Mouse (Mus musculus) skeletal muscle tissue, adult 2 months (tissue): ENCODE data around the gene Neu1.
"Not testable (repeated sequence)": the region's sequence is repeated elsewhere in the genome, so short reads cannot be mapped to it uniquely, and the experiment has no call there.

Source experiments
- DNase-seq: peaks from one replicate; pipeline ENCODE4 v3.0.0-alpha.2; 2012; ENCODE audit warnings: low read depth, low spot score

The Neu1 gene

DNA sequence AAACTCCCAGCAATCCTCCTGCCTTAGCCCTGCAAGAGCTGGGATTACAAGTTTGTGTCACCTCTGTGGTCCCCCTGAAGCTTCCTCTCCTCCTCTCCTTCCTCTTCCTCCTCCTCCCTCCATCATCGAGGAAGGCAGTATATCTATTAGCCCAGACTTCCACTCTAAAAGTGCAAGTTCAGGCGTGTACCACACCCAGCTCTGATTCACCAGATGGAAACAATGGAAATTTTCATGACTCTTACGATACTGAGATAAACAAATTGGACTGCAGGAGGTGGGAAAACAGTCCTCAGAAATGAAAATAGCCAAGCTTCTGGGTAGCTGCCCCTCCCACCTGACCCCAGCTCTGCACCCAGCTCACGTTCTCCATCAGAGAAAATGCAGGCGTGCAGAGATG is 34.6 kb downstream of the Neu1 start:
- DNase-seq = no peak

DNA sequence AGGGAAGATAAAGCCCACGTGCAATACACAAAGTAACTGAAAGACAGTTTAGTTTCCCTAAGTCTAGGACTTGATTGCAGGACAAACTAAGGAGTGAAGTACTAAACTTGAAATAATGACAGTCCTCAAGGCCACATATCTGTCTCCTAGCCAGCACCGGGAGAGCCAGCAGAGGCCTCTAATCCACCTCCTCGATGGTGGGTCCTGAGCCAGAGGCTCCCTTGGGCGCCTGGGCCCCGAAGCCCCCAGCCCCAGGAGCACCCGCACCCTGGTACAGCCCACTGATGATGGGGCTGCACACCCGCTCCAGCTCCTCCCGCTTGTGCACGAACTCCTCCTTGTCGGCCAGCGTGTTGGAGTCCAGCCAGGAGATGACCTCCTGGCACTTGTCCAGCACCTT is 38.8 kb downstream of the Neu1 start, which contains the start of gene Gm20481:
Gene Gm20481 (plus strand): TSS at position 91 of the 400 bp plus-strand sequence.
- not testable (repeated sequence) for DNase-seq

DNA sequence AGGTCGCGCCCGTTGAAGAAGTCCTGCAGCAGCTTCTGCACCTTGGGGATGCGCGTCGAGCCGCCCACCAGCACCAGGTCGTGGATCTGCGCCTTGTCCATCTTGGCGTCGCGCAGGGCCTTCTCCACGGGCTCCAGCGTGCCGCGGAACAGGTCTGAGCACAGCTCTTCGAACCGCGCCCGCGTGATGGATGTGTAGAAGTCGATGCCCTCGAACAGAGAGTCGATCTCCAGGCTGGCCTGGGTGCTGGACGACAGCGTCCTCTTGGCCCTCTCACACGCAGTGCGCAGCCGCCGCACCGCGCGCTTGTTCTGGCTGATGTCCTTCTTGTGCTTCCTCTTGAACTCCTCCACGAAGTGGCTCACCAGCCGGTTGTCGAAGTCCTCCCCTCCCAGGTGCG is 39.8 kb downstream of the Neu1 start:
- DNase-seq = not testable (repeated sequence)

DNA sequence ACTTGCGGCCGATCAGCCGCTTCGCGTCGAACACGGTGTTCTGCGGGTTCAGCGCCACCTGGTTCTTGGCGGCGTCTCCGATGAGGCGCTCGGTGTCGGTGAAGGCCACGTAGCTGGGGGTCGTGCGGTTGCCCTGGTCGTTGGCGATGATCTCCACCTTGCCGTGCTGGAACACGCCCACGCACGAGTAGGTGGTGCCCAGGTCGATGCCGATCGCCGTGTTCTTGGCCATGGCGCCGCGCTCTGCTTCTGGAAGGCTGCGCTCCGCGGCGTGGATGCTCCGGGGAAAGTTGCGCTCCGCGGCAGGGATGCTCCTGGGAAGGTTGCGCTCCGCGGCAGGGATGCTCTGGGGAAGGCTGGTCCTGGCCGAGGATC is 40.6 kb downstream of the Neu1 start:
- DNase-seq = not testable (repeated sequence)

DNA sequence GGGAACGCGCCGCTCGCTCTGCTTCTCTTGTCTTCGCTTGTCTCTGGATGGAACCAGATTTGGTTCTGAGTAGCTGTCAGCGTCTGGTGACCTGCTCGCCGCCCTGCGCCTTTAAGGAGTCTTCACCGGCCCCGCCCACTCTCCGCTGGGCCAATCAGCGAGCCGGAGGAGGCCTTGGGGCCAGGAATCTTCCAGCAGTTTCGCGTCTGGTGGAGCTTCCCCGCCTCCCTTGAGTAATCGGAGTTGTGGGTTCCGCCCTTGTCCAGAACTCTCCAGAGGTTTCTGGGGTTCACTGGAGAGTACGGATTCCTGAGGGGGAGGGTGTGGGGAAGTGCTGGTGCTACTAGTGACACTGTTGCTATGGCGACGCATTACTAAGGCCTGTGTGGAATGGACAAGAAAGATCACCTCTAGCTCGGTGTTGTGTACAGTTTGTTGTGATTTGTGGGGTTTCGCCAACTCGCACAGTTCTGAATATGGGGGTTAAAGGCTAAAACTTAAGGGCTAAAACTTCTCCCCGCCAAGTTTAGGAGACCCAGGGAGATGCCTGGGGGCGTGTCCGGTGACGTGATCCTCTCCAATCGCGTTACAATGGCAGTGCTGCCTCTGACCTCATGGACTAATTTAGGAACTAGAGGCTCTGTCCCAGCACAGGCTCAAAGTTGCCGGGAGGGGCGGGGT is 41.2 kb downstream of the Neu1 start, which contains the start of the genes Hspa1a and Hspa1l:
Gene Hspa1a (minus strand): TSS at position 88 of the 681 bp plus-strand sequence.
Gene Hspa1l (plus strand): TSS at position 635 of the 681 bp plus-strand sequence.
- DNase-seq = peak; percentile 86

DNA sequence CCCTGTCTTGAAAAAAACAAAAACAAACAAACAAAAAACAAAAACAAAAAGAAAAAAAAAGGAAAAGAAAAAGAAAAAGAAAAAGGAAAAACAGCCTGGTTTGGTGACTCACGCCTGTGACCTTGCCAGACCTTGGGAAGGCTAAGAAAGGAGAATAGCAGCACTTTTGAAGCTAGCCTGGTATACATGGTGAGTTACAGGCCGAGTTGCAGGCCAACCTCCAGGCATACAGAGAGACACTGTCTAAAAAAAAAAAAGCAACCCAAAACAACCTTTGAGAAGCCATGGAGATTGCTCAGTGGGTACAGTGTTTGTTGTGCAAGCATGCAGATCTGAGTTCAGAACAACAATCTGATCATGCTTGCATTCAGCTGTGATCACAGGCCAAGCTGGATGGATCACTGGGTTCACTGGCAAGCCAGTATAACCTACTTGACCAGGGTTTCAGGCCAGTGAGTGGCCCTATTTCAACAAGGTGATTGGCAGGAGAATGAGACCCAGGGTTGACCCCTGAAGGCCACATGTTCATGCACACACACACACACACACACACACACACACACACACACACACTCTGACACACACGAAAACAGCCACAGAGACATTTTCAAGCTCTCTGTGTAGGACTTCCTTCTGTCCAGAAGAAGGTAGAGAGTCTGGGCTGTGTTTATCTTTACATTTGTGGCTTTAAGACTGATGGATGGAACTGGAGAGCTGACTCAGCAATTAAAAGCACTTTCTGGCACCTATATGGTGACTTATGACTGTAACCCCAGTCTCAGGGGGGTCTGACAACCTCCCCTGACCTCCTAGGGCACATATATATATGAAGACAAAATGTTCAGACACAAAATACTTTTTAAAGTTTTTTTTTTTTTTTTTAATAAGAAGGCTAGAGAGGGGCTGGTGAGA is 44.8 kb downstream of the Neu1 start:
- no peak for DNase-seq

DNA sequence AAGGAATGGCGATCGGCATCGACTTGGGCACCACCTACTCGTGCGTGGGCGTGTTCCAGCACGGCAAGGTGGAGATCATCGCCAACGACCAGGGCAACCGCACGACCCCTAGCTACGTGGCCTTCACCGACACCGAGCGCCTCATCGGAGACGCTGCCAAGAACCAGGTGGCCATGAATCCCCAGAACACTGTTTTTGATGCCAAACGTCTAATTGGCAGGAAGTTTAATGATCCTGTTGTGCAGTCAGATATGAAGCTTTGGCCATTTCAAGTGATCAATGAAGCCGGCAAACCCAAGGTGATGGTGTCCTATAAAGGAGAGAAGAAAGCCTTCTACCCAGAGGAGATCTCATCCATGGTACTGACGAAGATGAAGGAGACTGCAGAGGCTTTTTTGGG is 45.9 kb downstream of the Neu1 start:
- no peak for DNase-seq

DNA sequence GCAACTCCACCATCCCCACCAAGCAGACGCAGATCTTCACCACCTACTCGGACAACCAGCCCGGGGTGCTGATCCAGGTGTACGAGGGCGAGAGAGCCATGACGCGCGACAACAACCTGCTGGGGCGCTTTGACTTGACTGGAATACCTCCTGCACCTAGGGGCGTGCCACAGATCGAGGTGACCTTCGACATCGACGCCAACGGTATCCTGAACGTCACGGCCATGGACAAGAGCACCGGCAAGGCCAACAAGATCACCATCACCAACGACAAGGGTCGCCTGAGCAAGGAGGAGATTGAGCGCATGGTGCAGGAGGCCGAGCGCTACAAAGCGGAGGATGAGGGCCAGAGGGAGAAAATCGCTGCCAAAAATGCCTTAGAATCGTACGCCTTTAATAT is 47.2 kb downstream of the Neu1 start:
- no peak for DNase-seq

DNA sequence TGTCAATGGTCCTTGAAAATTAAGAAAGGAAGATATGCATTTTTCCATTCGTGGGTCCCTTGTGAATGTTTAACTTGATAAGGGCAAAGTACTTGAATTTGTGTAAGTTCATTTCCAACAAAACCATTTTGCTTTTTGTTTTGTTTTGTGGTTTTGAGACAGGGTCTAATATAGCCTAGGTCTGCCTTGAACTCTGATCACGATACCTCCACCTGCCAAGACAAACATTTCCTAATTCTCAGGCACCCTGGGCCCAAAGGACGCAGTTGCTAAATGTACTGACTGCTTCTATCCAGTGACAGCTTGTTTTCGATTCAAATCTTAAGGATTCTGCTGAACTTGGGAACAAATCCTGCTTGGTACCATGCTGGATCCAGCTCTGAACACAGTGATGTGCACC is 48.6 kb downstream of the Neu1 start:
- DNase-seq = no peak

DNA sequence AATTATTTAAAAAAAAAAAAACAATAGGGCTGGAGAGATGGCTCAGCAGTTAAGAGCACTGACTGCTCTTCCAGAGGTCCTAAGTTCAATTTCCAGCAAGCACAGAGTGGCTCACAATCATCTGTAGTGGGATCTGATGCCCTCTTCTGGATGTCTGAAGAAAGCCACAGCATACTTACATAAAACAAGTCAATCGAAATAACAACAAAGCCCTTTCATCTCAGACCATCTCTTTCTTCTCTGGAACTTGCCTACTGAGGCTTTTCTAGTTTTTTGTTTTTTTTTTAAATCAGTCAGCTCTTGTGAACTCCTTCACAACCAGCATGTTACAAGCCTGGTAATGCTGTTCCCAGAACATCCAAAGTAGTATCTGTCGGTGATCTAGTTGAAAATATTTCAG is 49.6 kb downstream of the Neu1 start:
- peak; percentile 65 for DNase-seq

DNA sequence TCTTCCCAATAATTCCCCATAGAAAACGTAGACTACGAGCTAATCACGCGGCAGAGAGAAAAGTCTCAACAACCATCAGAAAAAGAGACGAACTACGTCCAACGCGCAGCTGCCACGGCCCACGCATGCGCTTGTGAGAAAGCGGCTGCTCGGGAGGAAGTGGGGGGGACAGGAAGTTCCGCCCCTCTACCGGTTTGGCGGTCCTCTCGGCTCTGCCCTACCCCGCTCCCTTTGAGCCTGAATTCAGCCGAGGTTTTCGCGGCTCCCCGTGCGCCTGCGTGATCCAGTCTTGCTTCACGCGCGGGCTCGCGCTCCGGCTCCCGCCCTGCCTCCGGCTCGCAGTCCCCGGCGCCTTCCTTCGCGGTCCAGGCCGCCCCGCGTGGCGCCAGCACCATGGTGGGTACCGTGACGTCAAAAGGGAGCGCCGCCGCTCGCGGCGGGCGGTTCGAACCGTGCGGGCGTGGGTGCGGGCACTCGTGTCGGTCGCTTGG is 50.7 kb downstream of the Neu1 start, which contains the start of gene Lsm2:
Gene Lsm2 (plus strand): TSS at position 173 of the 491 bp plus-strand sequence.
- peak; percentile 92 for DNase-seq

DNA sequence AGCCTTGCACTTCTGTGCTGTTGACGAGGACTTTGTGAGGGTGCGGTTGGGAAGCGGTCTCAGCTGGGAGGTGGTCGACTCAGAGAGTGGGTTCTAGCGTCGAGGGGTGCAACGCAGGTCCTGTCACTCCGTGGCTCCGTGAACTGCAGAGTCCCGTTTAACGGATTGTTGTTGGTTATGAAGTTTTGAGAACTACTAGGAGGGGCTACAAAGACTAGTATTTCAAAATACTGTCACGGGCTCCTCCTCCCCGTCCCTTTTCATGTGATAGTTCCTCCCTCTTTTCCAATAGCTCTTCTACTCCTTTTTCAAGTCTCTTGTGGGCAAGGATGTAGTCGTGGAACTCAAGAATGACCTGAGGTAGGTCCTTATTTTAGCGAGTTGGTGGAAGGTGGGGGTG is 51.3 kb downstream of the Neu1 start:
- DNase-seq = no peak

DNA sequence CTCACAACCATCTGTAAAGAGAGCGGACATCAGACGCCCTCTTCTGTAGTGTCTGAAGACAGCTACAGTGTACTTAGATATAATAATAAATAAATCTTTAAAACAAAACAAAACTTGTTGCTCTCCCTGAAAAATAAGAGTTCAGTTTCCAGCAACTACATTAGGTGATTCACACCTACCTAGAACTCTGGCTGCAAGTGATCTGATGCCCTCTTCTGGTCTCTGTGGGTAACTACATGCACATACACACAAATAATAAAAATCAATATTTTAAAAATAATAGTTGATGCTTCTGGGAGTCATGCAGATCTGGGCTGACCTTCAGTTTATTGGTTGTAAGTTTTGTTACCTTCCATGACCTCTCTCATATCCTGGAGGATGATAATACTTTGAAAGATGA is 53.2 kb downstream of the Neu1 start:
- no peak for DNase-seq
